Mouse (Mus musculus) brain, embryonic 14.5 days (tissue): Measurements from ENCODE around the gene Pdpn. TPM values are rescaled to one million over a fixed set of nuclear protein-coding genes. Genes with fewer than 3 reads are reported as not detected.
A peak's percentile ranks its signal among the peaks of the same experiment; 100 is the strongest.

Experiments used
- DNase-seq: peaks from one replicate; pipeline ENCODE4 v3.0.0-alpha.2; 2011; ENCODE audit warnings: low read depth
- CTCF ChIP-seq: fragments of 200-500 bp; IDR thresholded peaks from 2 replicates; pipeline ENCODE4 v1.5.1; 2012; ENCODE audit warnings: inconsistent platforms, mild to moderate bottlenecking, moderate library complexity, borderline replicate concordance; ENCODE audit not compliant: insufficient read depth, insufficient read length; ENCODE audit errors: extremely low read depth
- POLR2A ChIP-seq: fragments of 200-500 bp; IDR thresholded peaks from 2 replicates; pipeline ENCODE4 v1.6.1; 2012; ENCODE audit warnings: mild to moderate bottlenecking, inconsistent platforms, borderline replicate concordance; ENCODE audit not compliant: poor library complexity, insufficient read depth, insufficient read length, severe bottlenecking; ENCODE audit errors: extremely low read depth
- polyA plus RNA-seq: library from polyadenylated mRNA; depleted of rRNA; stranded (reverse); fragments of >200 nt; gene quantifications from 2 replicates; pipeline ENCODE4 v1.2.3, GENCODE M21; 2012; rRNA removed

The Pdpn gene
- polyA plus RNA-seq, 1 experiment, result 33.6 TPM

DNA sequence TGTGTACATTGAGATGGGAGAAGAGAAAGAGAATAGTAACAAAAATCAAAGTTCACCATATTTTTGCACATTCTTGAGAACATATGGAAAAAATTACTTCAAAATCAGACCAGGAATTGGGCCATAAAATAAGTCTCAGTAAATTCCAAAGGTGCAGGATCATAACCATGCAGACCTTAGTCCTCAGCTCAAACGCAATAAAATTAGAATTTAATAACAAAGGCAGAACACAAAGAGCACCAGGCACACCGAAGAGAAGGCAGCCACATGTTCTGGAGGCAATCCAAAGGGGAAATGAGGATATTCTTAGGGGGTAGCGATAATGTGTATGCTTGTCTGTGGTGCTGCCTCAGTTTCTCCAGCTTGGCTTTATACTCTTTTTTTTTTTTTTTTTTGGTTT, 68.3 kb downstream of the Pdpn start:
- DNase-seq, result no peak
- TF ChIP-seq CTCF (no peak), POLR2A (no peak)

DNA sequence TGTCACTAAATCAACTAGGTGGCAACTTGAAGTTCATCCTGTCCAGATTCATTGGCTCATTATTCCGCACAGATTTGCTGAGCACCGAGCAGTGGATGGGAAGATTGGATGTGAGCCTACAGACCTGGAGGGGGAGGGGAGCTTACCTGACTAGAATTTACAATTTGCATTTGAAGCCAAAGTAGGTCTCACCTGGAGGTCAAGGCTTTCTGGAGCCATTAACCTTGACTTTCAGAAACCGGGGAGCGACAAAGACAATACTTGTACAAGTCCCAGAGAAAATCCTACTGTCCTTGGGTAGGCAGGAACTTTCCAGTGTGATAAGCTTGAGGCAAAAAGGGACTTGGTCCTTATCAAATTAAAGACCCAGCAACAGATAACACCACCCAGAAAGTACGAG, 71.4 kb downstream of the Pdpn start:
- DNase-seq, result no peak
- TF ChIP-seq POLR2A, result no peak
- no peak for TF ChIP-seq CTCF

DNA sequence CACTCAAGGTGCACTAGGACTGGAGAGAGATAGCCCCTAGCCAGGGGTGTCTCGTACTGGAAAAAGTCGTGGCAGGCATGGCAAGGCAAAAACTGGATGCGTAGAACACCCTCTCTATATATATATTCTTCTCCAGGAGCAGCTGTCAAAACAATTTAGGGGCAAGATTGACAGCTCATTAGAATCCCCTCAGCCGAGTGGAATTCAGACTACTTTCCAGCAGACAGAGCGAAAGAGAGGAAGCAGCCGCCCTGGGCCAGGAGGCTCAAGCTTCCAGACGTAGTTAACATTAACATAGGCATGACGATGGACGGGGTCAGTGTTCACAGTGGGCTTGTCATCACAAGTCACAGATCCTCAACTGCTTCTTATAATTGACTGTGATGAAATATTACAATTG, 73.5 kb downstream of the Pdpn start:
- peak; percentile 19 for DNase-seq
- TF ChIP-seq POLR2A, result no peak
- TF ChIP-seq CTCF, result no peak

DNA sequence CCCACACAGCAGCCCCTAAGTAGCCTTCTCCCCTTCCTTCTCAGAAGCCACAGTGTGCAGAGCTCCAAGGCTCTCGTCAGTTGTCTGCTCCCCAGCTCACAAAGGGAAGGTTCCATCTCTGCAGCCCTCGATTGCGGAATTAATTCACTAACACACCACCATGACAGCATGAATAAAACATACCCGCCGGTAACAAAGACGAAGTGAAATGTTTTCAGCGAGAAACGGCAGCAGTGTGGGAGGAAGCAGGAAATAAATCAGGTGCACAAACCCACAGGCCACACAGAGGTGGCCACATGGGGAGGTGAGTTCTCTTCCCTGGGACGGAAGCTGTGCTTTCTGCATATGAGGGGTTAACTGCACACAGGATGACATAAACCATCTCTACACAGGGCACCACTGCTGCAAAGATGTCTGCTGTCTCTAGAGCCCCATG, 80.0 kb downstream of the Pdpn start:
- DNase-seq, result peak; percentile 77
- TF ChIP-seq POLR2A, result no peak
- no peak for TF ChIP-seq CTCF

GRCm38 (mm10) chr4:143218858-143219257, 80.5 kb downstream of the Pdpn start:
- TF ChIP-seq CTCF (no peak), POLR2A (no peak)
- DNase-seq, result no peak

Other genes with a start within 250 kb of the Pdpn start
- gene Prdm2, start 86.6 kb downstream of the Pdpn start, polyA plus RNA-seq, result 19.7 and 31.6 TPM in 2 replicates
- gene Lrrc38, start 50.2 kb upstream of the Pdpn start, polyA plus RNA-seq, result 0.23 TPM in 2 replicates
- not detected in 2 replicates for gene Pramel1, start 94.9 kb upstream of the Pdpn start, polyA plus RNA-seq
- gene Pramef8, start 112.9 kb upstream of the Pdpn start, polyA plus RNA-seq, result 12.1 and 14.7 TPM in 2 replicates
- gene Oog4, start 150.8 kb upstream of the Pdpn start, polyA plus RNA-seq, result not detected in 2 replicates
- not detected in 2 replicates for gene Gm13043, start 211.8 kb upstream of the Pdpn start, polyA plus RNA-seq
- not detected in 2 replicates for gene Gm13040, start 236.4 kb upstream of the Pdpn start, polyA plus RNA-seq